ENCODE assay signal across 21 mouse cellular contexts in genomic region chr16:13245658-13246057, GRCm38 (mm10). TPM values are rescaled to one million over a fixed set of nuclear protein-coding genes. Genes with fewer than 3 reads are reported as not detected.
DNase-seq lines count a peak whose midpoint lies in the region; ATAC-seq and TF ChIP-seq lines count a peak whose summit lies in the region.
"Had no signal": no experiment of that assay in that cellular context is flagged by ENCODE, and none has a peak within 500 bp of the region (broad histone marks: within the 10 kb centered on the region; RNA-seq: fewer than 3 reads in every experiment).

No protein-coding gene starts in this region.

- H3K4me3 ChIP-seq in kidney, adult 2 months (ENCODE audit: insufficient read depth, low read depth, low read length), result no peak overlapping the region
- H3K4me3 ChIP-seq in kidney, embryonic 14.5 days (ENCODE audit: low read length), result no peak overlapping the region
- no peak overlapping the region for H3K4me3 ChIP-seq in lung, embryonic 14.5 days (ENCODE audit: low read depth, low read length)
- H3K4me3 ChIP-seq in hindbrain, postnatal 0 days (ENCODE audit: low read length), result no peak overlapping the region
- H3K4me3 ChIP-seq: embryonic facial prominence, embryonic 15.5 days; forebrain, embryonic 15.5 days; heart, embryonic 13.5 days; hindbrain, embryonic 15.5 days had no signal

- H3K27me3 ChIP-seq in kidney, adult 2 months (replicated peaks; ENCODE audit: control insufficient read depth, insufficient read depth, low read length), result no peaks in the 10 kb centered on the region
- H3K27me3 ChIP-seq in kidney, embryonic 14.5 days (ENCODE audit: control insufficient read depth, insufficient read depth, low read length), result no peaks in the 10 kb centered on the region
- H3K27me3 ChIP-seq in lung, embryonic 14.5 days (ENCODE audit: insufficient read depth, low read length), result no peaks in the 10 kb centered on the region
- no peaks in the 10 kb centered on the region for H3K27me3 ChIP-seq in Patski
- no peaks in the 10 kb centered on the region for H3K27me3 ChIP-seq in hindbrain, postnatal 0 days (ENCODE audit: insufficient read depth, low read length)
- H3K27me3 ChIP-seq: CH12.LX; embryonic facial prominence, embryonic 15.5 days; forebrain, embryonic 15.5 days; heart, embryonic 13.5 days; hindbrain, embryonic 15.5 days had no signal

- no peak for TF ChIP-seq POLR2A in kidney, adult 2 months (IDR thresholded peaks at IDR 0.05; ENCODE audit: low read depth, low read length)

- no peak overlapping the region for H3K9ac ChIP-seq in kidney, embryonic 14.5 days (ENCODE audit: low read depth, low read length)
- no peak overlapping the region for H3K9ac ChIP-seq in lung, embryonic 14.5 days
- no peak overlapping the region for H3K9ac ChIP-seq in hindbrain, postnatal 0 days (replicated peaks; ENCODE audit: low read length)
- H3K9ac ChIP-seq: embryonic facial prominence, embryonic 15.5 days; forebrain, embryonic 15.5 days; heart, embryonic 13.5 days; hindbrain, embryonic 15.5 days had no signal

- no peak for TF ChIP-seq CTCF in kidney, adult 2 months (conservative IDR thresholded peaks at IDR 0.05; ENCODE audit: insufficient read depth, insufficient read length, low read depth, low read length)
- no peak for TF ChIP-seq CTCF in lung, embryonic 14.5 days (IDR thresholded peaks at IDR 0.05; ENCODE audit: low read depth)
- no peak for TF ChIP-seq CTCF in Patski (IDR thresholded peaks at IDR 0.05)
- TF ChIP-seq CTCF in hindbrain, postnatal 0 days (IDR thresholded peaks at IDR 0.05; ENCODE audit: low read depth), result no peak

- no peaks in the 10 kb centered on the region for H3K4me1 ChIP-seq in kidney, adult 2 months (ENCODE audit: control insufficient read depth, insufficient read depth, low read length)
- no peaks in the 10 kb centered on the region for H3K4me1 ChIP-seq in kidney, embryonic 14.5 days (ENCODE audit: control insufficient read depth, insufficient read depth, low read length)
- no peaks in the 10 kb centered on the region for H3K4me1 ChIP-seq in lung, embryonic 14.5 days (ENCODE audit: insufficient read depth)
- no peaks in the 10 kb centered on the region for H3K4me1 ChIP-seq in hindbrain, postnatal 0 days (ENCODE audit: insufficient read depth, low read length)
- H3K4me1 ChIP-seq: forebrain, embryonic 15.5 days; heart, embryonic 13.5 days; hindbrain, embryonic 15.5 days had no signal

- no peak for ATAC-seq in kidney, embryonic 14.5 days (ENCODE audit: low FRiP score, low TSS enrichment)
- no peak for ATAC-seq in lung, embryonic 14.5 days (ENCODE audit: insufficient read depth)
- ATAC-seq in Patski, result peak; percentile 77
- no peak for ATAC-seq in hindbrain, postnatal 0 days
- ATAC-seq: forebrain, embryonic 15.5 days had no signal

- H3K36me3 ChIP-seq in kidney, adult 2 months (ENCODE audit: control insufficient read depth, insufficient read depth, low read length), result no peaks in the 10 kb centered on the region
- H3K36me3 ChIP-seq in kidney, embryonic 14.5 days (ENCODE audit: control insufficient read depth, insufficient read depth, low read length), result no peaks in the 10 kb centered on the region
- no peaks in the 10 kb centered on the region for H3K36me3 ChIP-seq in lung, embryonic 14.5 days (ENCODE audit: insufficient read depth)
- H3K36me3 ChIP-seq in hindbrain, postnatal 0 days (ENCODE audit: insufficient read depth, low read length), result no peaks in the 10 kb centered on the region
- H3K36me3 ChIP-seq: embryonic facial prominence, embryonic 15.5 days; forebrain, embryonic 15.5 days; heart, embryonic 13.5 days; hindbrain, embryonic 15.5 days had no signal

- WGBS in kidney, adult 2 months, result 36% methylated on average over 4 of the region's 4 CpGs
- 30% methylated on average over 4 of the region's 4 CpGs for WGBS in kidney, embryonic 14.5 days
- WGBS in lung, embryonic 14.5 days, result 28% methylated on average over 4 of the region's 4 CpGs
- WGBS in hindbrain, postnatal 0 days, result 35% methylated on average over 4 of the region's 4 CpGs

- H3K9me3 ChIP-seq in kidney, embryonic 14.5 days (ENCODE audit: control insufficient read depth, low read length), result no peaks in the 10 kb centered on the region
- no peaks in the 10 kb centered on the region for H3K9me3 ChIP-seq in lung, embryonic 14.5 days (ENCODE audit: low read depth, low read length)
- no peaks in the 10 kb centered on the region for H3K9me3 ChIP-seq in hindbrain, postnatal 0 days (ENCODE audit: low read length)
- H3K9me3 ChIP-seq: embryonic facial prominence, embryonic 15.5 days; forebrain, embryonic 15.5 days; heart, embryonic 13.5 days; hindbrain, embryonic 15.5 days had no signal

- H3K4me2 ChIP-seq in kidney, embryonic 14.5 days (replicated peaks; ENCODE audit: low read depth, low read length), result no peak overlapping the region
- H3K4me2 ChIP-seq in lung, embryonic 14.5 days, result no peak overlapping the region
- H3K4me2 ChIP-seq in hindbrain, postnatal 0 days (ENCODE audit: low read depth, low read length), result no peak overlapping the region
- H3K4me2 ChIP-seq: embryonic facial prominence, embryonic 15.5 days; forebrain, embryonic 15.5 days; heart, embryonic 13.5 days; hindbrain, embryonic 15.5 days had no signal

- POLR2A ChIA-PET in Patski (lab: Charles Lee), result no interaction called here

- in situ Hi-C loops in Patski (cut with MboI; ENCODE audit: low pct_unique_long_range_greater_than_20kb), result no loop called here

- CTCF ChIA-PET in Patski (lab: Charles Lee), result interaction anchor here (1.1 to 2.3 kb wide), 3 partner anchors 9 to 113 kb away, joined by 3 to 8 read pairs (median 3); no protein-coding TSS in a partner anchor

- H3K27ac ChIP-seq in kidney, adult 2 months (ENCODE audit: insufficient read depth, low read depth, low read length), result peak overlapping the region; percentile 16; the same call in 1 of the 2 replicates
- H3K27ac ChIP-seq in kidney, embryonic 14.5 days (ENCODE audit: low read depth, low read length), result no peak overlapping the region
- no peak overlapping the region for H3K27ac ChIP-seq in lung, embryonic 14.5 days (ENCODE audit: low read depth)
- H3K27ac ChIP-seq in hindbrain, postnatal 0 days, result no peak overlapping the region
- H3K27ac ChIP-seq: embryonic facial prominence, embryonic 15.5 days; forebrain, embryonic 15.5 days; heart, embryonic 13.5 days; hindbrain, embryonic 15.5 days had no signal

- DNase-seq in kidney, adult 2 months, result peak; percentile 15
- DNase-seq in lung, embryonic 14.5 days, result peak; percentile 6
- no peak for DNase-seq in lung, postnatal 4 days
- no peak for DNase-seq in Patski (ENCODE audit: low read depth, low spot score)
- DNase-seq in retina, postnatal 1 day, result peak; percentile 37
- DNase-seq in hindbrain, postnatal 0 days (ENCODE audit: low spot score), result no peak
- DNase-seq in urinary bladder, postnatal 14 days (ENCODE audit: low spot score), result no peak
- DNase-seq: adrenal gland, postnatal 14 days; cerebellum, adult 11-12 months; cerebellum, adult 9-10 months; cerebellum, postnatal 36 days; embryo, embryonic 11 days; gastrocnemius, postnatal 36 days; heart, adult 11 months; heart, postnatal 36 days had no signal

RNA-seq across cellular contexts. Expression of gene Mrtfb, which starts 10.6 kb away (rescaled TPM):
- polyA plus RNA-seq in kidney, adult 2 months (2012; rRNA removed), result 5.7 and 6.0 TPM in 2 replicates
- 30.1 and 33.8 TPM in 2 replicates for polyA plus RNA-seq in kidney, embryonic 14.5 days (2014; fragmentation: Nextera tagmentation; extraction: Ambion mirVana)
- polyA plus RNA-seq in lung, embryonic 14.5 days (2014; fragmentation: Nextera tagmentation; extraction: Ambion mirVana), result 33.9 and 35.1 TPM in 2 replicates
- polyA plus RNA-seq in Patski (2021), result 18.7 TPM
- 19.3 and 20.0 TPM in 2 replicates for total RNA-seq in hindbrain, postnatal 0 days (2014; rRNA removed)
- polyA plus RNA-seq in hindbrain, postnatal 0 days (2015; fragmentation: Nextera tagmentation; extraction: Ambion mirVana), result 11.5 and 11.6 TPM in 2 replicates

Comparison
In these comparisons a context has a peak if more than half of its experiments do, and no peak if none do; other contexts are left out.
1. DNase-seq: peak in kidney, adult 2 months (single experiment), lung, embryonic 14.5 days (single experiment) and retina, postnatal 1 day (single experiment); none in lung, postnatal 4 days (0 of 2), Patski (single experiment), hindbrain, postnatal 0 days (single experiment) and urinary bladder, postnatal 14 days (single experiment).